Mouse (Mus musculus): ENCODE measurements at regions not wholly inside any gene's neighbourhood (a gene's known extent, or its start where the extent isn't known, plus 50 kb on each side); places are given as distances from the start of the nearest gene placed in this dataset.

DNA sequence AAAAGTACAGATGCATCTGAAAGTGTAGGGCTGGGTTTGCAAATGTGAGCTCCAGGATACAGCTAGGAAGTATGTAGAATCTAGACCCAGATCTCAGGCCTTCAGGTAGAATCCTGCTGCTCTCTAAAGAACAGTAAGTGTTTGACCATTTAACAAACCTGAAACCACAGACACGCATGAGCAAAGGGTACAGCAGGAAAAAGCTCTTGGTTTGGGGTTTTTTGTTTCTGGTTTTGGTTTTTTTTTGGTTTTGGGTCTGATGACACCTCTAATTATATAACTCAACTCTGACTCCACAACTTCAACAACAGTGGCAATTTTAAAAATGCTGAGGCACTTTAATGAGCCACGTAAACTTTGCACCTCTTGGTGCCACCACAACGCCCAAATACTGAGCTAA is 165.3 kb upstream of the Smim15 start:
- no peak for DNase-seq (ENCODE audit: low spot score)

GRCm38 (mm10) chr13:107873244-107873667 is 171.0 kb upstream of the Smim15 start:
- no peak for DNase-seq (ENCODE audit: low spot score)

GRCm38 (mm10) chr13:107872574-107872973 is 171.7 kb upstream of the Smim15 start:
- DNase-seq (ENCODE audit: low spot score) = no peak

- no peak for DNase-seq (ENCODE audit: low spot score)
These were observed 172.1 kb upstream of the Smim15 start for GRCm38 (mm10) chr13:107872137-107872536.

DNA sequence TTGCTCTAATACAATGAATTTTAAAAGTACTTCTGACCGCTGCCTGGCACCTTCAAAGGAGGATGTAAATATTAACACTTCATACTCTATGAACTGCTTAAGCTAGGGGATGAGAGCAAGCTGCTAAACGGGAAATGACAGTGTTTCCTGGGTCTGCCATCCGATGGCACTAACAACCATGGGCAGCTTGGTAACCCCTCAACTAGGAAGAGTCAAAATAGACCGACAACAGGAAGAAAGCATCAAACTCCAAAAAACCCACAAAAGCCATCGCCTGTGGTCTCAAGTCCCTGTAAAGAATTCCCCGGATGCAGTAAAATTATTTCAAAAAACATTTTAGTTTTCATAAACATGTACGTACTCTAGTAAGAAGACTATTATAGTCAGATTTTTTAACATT is 175.3 kb upstream of the Smim15 start:
- DNase-seq (ENCODE audit: low spot score) = no peak

DNA sequence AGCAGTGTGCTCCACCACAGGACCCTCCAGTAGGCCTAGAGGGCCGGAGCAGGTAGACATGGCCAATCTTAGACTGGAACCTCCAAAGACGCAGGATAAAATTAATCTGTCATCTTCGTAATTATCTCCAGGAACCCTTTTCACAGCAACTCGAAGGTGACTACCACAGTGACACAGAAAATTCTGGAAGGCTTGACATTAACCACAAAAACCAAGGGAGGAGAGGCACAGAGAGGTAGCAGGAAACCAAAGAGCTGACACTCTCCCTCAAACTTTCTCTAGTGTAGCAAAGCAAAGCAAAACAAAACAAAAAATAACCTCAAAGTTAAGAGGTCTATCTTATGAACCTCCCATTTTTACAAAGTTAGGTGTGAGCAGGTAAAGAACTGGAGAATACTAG is 177.4 kb upstream of the Smim15 start:
- DNase-seq (ENCODE audit: low spot score) = no peak

DNA sequence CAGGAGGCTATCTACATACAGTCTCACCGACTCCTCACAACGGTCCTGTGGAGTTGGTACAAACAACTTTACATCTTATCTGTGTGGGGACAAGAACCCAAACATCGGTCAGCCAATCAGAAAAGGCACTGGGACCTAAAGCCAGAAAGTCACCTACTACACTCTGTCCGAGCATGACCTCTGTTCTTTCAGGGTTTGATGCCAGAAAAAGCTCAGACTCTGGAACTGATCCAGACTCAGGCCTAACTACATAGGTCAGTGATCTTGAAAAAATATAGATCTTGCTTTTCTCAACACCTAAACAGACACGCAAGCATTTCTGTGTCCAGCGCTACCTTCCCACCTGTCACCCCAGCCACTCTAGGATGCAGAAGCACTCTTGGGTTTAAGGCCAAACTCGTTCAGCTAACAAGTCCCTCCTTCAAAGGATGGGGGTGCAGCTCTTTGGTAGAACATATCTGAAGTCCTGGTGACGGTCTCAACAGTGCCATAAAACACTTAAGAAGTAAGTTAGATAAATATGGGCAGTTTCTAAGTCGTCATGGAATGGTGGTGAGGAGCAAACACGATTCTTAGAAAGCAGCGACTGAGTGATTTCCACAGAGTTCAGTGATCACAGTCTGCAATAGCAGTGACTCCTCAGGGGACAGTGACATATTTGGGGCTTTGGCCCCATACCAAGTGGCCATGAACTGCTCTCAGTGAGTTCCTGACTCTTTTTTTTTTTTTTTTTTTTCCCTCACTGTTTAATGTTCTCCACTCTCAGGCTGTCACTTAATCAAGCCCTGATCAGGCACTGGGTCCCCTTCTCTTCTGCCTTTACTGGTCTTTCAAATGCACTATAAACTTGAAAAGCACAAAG is 181.2 kb upstream of the Smim15 start:
- no peak for DNase-seq (ENCODE audit: low spot score)

DNA sequence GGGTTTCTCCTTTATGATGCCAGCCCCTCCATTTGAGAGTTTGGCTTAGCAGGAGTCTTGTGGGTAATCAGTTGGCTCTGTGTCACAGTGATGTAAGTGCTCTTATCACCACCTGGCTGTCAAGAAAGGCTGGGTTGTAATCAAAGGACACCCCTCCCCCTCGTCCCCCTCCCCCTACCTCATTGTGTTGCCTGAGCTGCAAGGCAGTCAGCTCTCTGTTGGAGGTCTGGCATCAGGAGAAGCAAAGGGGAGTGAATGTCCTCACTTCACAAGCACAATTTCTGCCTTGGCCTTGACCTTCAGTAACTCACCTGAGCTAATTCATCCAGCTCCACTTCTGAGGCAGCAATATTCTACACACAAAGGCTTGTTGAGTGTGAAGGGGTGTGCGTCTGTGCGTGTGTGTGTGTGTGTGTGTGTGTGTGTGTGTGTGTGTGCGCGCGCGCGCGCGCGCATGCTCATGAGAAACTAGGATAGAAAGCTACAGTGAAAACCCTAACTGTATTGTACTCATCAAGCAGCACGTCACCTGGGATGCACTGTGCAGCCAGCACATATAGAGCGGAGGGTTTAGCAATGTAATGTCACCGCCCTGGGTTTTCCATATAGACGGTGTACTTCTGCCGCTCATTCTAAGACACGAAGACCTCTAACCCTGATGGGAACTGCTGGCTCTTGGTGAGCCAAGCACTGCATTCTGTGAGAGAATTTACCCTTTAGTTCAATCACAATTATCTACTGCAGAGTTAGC is 182.7 kb upstream of the Smim15 start:
- no peak for DNase-seq (ENCODE audit: low spot score)

- no peak for DNase-seq (ENCODE audit: low spot score)
These were observed 187.0 kb upstream of the Smim15 start for GRCm38 (mm10) chr13:107857043-107857755.

GRCm38 (mm10) chr13:107850907-107851560 is 193.2 kb upstream of the Smim15 start:
- no peak for DNase-seq (ENCODE audit: low spot score)

- no peak for DNase-seq (ENCODE audit: low spot score)
These were observed 195.4 kb upstream of the Smim15 start for GRCm38 (mm10) chr13:107848871-107849270.

GRCm38 (mm10) chr13:107847179-107848012 is 196.8 kb upstream of the Smim15 start:
- DNase-seq (ENCODE audit: low spot score) = no peak

DNA sequence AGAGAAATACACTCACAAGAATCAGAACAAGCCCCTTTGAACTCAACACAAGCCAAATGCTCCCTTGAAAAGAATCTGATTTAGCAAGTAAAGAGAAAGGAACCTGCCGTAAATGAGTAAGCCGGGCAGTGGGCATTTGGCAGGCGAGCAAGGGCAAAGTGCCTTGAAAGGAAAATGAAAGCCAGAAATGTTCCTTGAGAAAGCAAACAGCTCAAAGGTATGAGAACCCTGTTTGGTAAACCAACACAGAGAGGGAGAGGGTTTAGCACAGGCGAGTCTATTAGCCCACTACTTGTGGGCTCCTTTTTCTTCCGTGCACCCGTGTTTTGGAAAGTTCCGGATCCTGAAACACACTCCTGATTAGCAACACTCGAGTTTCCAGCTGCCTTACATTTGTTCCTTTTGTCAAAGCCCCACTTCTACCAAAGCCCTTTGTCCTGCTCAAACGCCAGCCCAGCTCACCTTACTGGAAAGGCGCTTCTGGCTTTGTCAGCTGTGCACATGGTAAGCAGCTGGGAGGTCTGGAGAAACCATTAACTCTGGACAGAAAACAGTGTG is 197.5 kb upstream of the Smim15 start:
- no peak for DNase-seq (ENCODE audit: low spot score)

GRCm38 (mm10) chr13:107845838-107846237 is 198.4 kb upstream of the Smim15 start:
- DNase-seq (ENCODE audit: low spot score) = no peak

DNA sequence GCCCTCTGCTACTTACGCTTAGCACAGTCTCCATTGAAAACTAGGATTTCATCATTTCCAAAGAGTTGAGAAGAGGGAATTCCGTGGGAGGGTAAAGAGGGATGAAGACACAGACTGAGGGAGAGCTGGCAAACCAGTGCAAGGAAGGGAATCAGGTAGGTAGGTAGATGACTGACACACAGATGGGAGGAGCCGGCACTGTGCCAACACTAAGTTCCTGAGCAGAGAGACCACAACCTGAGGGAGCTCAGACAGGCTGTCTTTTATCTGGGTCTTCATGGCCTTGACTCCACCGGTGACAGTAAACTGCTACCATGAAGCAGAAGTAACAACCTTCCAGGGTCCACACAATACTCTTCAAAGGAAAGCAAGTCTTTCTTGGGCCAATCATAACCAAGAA is 200.2 kb upstream of the Smim15 start:
- no peak for DNase-seq (ENCODE audit: low spot score)

GRCm38 (mm10) chr13:107838126-107838715 is 206.0 kb upstream of the Smim15 start:
- DNase-seq (ENCODE audit: low spot score) = no peak

GRCm38 (mm10) chr13:107837206-107837952 is 206.9 kb upstream of the Smim15 start:
- no peak for DNase-seq (ENCODE audit: low spot score)

DNA sequence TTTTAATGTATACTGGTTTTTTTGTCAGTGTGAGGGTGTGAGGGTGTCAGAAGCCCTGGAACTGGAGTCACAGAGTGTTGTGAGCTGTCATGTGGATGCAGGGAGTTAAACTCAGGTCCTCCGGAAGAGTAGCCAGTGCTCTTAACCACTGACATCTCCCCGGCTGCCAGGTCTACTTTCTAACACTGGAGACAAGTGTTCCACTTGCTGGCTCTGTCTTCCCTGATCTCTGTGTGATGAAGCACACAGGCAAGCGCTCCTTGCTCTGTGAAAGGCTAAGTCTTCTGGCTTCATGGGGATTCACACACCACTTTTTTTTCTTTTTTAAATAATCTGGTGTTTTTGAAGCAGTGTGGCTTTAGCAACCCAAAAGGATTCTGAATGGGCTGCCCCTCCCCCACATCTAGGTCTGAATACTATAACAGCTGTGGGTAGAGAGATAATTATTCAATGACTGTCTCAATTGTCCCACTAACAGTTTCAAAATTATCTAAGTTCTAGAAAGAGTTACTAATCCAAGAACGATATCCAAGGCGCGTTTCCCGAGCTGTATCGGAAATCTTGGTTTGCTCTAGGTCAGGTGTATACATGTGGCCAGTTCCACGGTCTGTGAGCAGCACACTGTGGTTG is 208.4 kb upstream of the Smim15 start:
- no peak for DNase-seq (ENCODE audit: low spot score)

DNA sequence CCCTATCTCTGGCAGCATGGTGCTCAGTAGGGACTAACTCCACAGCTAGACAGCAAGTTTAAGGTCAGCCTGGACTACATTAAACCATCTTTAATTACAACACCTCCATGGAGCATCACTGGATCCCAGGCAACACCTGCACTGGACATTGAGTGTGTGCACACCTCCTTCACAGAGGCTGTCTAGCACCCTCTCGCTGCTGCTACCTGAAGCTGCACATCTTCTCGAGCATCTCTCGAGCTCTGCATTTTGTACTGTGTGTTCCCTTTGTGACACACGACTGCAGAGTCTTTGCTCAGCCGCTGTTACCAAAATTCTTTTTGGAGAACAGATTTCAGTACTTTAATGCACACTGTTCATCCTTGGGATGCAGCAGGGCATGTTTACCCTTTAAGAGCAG is 212.2 kb upstream of the Smim15 start:
- no peak for DNase-seq (ENCODE audit: low spot score)
